Mouse (Mus musculus): ENCODE data around the gene Flywch2.

The Flywch2 gene

DNA sequence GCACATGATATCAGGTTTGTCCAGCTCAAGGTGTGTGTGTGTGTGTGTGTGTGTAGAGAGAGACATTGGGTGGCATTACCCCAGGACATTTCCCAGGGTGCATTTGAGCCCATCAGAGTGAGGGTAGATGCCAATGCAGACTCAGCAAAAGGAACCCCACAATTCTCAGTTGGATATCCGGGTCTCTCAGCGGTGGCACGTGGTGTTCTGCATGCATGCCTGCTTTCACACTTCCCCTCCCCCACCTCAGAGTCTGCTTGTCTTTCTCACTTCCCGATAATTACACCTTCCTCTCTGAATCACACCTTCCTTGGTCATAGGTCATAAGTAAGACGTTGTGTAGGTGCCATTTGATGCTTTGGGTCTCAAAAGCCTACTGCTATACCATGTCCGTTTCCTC is 37.9 kb downstream of the Flywch2 start:
- DNase-seq = no peak

- DNase-seq = no peak
These were observed 38.4 kb downstream of the Flywch2 start for GRCm38 (mm10) chr17:23747471-23747870.

GRCm38 (mm10) chr17:23746767-23747166 is 39.1 kb downstream of the Flywch2 start:
- DNase-seq = no peak

- DNase-seq = no peak
These were observed 39.6 kb downstream of the Flywch2 start for GRCm38 (mm10) chr17:23746311-23746710.

DNA sequence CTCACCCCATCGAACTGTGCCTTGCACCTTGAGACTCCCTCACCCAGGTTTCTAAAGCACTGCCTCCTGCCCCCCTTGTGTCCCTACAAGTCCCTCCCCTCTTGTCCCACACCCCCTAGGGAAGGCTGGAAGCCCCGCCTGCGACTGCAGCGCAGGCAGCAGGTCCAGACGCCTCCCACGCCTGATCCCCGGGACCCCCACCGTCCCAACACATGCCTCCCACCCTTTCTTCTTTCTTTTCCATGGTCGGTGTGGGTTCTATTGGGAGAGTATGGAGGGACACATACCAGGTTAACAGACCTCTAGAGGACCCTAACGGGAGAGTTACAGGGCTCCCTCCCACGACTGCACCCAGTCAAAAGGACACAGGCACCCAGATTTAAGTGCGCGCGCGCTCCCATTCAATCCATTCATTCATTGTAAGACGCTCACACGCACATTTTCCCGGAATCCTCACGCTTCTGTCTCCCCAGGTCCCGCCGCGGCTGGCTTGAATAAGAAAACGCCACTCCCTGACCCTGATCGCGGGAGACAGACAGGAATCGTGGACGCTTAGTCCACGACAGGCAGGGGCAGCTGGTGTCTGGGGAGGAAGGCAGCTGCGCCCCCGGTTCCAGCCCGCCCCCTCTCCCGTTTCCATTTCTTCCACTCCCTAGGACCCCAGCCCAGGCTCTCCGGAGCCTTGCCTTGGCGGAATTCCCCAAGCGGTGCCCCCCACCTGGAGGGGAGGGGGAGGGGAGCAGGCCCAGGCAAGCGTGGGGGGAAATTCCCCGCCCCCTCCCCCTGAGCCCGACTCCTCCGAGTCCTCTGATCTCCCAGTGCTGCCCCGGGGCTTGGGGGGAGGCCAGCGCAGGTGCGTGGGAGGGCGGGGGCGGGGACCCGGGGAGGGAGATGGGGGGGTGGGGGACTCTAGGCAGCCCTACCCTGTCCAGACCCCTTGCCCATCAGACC is 40.3 kb downstream of the Flywch2 start, which contains the start of gene Kremen2:
TSS of gene Kremen2 (minus strand) at position 533 of the 951 bp plus-strand sequence.
- no peak for DNase-seq

DNA sequence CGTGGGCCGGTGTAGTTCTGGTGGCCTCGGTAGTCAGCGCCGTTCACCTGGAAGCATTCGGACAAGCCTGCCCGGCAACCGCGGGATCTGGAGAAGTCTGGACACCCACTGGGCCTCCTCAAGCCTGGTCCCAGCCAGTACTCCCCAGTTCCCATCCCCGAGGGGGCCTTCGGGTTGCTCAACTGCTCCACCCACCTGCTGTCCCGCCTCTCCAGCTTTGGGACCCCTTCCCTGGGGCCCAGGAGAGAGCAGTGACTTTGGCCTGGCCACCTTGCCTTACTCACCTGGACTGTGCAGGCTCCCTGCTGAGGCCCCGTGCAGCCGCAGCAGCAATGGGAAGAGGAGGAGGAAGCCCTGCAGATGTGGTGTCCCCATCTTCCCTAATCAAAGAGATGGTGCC is 41.2 kb downstream of the Flywch2 start:
- no peak for DNase-seq

GRCm38 (mm10) chr17:23744076-23744475 is 41.8 kb downstream of the Flywch2 start:
- no peak for DNase-seq

- no peak for DNase-seq
These were observed 42.9 kb downstream of the Flywch2 start for GRCm38 (mm10) chr17:23742941-23743340.

DNA sequence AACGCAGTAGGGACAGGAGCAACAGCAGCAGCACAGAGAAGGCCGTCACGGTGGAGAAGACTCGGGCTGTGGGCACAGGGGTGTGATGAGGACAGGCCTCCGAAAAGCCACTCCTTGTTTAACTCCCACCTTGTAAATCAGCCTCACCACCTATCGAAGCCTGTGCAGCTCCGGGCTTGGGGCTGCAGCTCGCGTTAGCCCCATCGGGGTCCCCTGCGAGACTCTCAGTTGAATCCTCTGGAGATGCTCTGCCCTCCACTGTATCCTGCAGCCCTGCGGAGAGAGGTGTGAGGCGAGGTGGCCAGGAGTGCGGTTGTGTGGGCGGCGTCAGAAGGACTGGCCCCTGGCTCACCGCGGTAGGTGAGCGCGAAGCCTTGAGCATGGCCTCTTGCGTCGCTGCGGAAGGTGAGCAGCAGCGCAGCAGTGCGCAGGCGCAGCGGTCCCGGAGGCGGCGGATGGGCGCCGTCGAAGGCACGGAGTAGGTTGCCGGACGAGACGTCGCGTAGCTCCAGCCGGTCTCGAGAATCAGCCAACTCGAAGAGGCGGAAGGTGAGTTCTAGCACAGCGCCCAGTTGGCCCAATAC is 43.6 kb downstream of the Flywch2 start:
- no peak for DNase-seq

GRCm38 (mm10) chr17:23741359-23742209 is 44.3 kb downstream of the Flywch2 start:
- DNase-seq = no peak

DNA sequence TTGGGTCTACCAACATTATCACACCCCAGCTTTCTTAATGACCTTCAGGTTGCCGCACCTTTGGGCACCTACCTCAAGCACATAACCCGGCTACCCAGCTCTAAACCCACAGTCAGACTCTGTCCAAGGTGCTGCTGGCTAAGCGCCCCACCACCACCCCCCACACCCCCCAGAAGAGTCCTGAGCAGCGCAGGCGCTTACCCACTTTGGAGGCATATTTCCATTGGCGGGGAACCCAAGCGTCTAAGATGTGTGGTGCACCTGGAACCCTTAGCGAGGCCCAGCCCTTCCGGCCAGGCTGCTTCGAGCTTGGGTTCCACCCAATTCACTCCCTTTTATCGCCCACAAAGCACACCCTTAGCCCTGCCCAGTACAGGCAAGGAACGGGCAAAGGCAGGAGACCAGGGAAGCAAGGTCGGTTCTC is 45.3 kb downstream of the Flywch2 start, which contains the start of gene Paqr4:
TSS of gene Paqr4 (minus strand) at position 270 of the 424 bp plus-strand sequence.
- DNase-seq = no peak

- peak; percentile 84 to 85 for DNase-seq
These were observed 45.7 kb downstream of the Flywch2 start for GRCm38 (mm10) chr17:23740136-23740584.

DNA sequence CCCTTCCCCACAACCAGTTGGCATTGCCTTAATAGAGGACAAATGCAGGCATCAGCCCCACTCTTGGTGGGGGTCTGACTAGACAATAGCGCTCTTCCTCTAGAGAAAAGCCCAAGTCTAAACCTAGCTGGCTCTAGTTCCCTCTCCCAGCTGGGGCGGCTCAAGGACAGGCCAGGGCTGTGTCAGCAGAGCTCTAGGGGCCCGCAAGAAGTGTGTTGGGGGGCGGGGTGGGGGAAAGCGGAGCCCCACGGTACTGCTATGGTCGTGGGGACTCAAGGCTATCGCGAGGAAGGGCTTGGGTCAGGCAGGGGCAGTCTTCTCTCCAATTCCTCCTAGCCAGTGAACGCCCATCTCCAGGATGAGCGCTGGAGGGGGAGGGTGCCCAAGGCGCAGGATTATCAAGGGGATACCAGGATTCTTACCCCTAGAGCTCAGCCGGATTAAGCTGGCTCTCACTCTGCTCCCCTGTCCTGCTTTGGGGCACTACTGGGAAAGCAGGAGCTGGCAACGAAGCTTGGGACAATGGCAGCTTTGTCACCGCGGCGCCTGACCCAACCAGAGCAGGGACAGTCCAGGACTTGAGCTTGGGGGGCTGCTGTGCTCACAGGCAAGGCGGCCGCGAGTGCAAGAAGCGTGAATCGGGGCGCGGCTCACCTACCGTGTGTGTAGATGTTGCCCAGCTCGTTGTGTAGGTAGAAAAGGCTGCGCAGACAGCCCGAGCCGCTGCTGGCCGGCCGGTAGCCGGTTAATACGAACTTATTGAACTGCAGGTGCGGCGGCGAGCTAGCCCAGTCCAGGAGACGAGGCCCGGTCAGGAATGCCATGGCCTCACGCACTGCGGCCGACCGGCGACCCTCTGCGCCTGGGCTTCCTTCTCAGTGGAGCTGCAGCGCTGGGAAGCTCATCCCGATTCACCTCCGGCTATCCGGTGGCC is 46.4 kb downstream of the Flywch2 start:
- no peak for DNase-seq

DNA sequence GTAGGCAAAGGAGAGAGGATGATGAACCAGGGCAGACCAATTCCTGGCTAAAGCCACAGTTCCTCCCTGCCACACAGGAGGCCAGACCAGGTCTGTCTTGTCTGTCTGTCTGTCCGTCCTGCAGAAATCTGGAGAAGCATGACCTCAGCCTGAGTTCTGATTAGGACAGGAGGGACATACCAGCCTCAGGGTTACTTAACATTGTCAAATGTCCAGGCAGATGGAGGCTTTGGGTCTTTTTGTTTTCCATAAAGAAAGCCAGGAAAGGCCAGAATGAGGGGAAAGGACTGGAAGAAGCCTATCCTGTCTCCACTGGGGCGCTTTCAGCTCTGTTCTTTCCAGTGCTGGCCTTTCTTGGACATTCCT is 47.1 kb downstream of the Flywch2 start:
- no peak for DNase-seq

DNA sequence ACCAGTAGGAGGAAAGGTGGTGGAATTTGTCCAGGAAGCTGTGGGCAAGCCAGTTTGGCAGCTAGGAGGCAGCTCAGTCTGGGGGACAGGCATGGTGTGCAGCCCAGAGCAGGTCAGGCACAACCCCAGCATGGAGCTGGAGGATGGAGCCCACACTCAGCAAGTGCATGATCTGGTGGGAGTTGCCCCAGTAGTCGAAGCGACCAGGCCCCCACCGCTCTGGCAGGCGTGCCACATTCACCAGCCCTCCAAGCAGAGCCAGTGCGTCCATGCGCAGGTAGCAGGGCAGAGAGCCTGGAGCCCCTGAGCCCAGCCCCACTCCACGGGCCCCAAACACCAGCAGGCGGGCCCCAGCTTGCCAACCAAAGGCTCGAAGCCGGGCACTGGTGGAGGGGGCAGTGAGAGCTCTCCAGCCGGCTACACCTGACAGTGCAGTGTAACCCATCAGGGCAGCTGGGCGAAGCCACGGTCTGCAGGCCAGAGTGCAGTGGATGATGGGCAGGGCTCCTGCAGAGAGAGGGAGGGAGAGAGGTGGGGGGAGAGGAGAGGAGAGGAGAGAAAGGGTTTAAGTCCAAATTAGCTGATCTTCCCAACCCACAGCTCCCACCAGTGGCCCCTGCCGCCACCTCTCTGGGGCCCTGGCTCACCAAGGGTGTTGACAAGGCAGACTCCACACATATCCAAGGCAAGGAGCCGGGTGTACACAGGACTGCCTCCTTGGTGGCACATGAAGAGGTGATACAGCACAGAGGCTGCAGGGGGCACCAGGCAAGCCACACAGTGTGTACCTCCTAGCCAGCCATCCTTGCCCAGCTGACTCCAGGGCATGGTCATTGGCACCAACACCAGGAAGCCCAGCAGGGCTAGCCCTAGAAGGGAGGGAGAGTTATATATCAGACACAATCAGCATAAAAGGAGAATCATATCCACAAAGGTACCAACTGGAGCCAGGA is 48.1 kb downstream of the Flywch2 start:
- no peak for DNase-seq

- DNase-seq = no peak
These were observed 51.5 kb downstream of the Flywch2 start for GRCm38 (mm10) chr17:23734341-23734740.

GRCm38 (mm10) chr17:23730441-23730840 is 55.4 kb downstream of the Flywch2 start:
- DNase-seq = no peak
